In genomic region chr3:95993881-95994280, GRCm38 (mm10) we compare ENCODE assay signal across 8 mouse cellular contexts. TPM values are rescaled to one million over a fixed set of nuclear protein-coding genes. Genes with fewer than 3 reads are reported as not detected.
DNase-seq lines count a peak whose midpoint lies in the region; ATAC-seq and TF ChIP-seq lines count a peak whose summit lies in the region.

No protein-coding gene starts in this region.

- H3K9me3 ChIP-seq in forebrain, embryonic 12.5 days: no peaks in the 10 kb centered on the region
- no peaks in the 10 kb centered on the region for H3K9me3 ChIP-seq in hindbrain, embryonic 16.5 days (ENCODE audit: control insufficient read depth, low read length)
- no peaks in the 10 kb centered on the region for H3K9me3 ChIP-seq in liver, embryonic 16.5 days (replicated peaks; ENCODE audit: control insufficient read depth, low read length)

- WGBS in forebrain, embryonic 12.5 days: 32% methylated on average over 4 of the region's 4 CpGs
- 18% methylated on average over 4 of the region's 4 CpGs for WGBS in hindbrain, embryonic 16.5 days
- WGBS in liver, embryonic 16.5 days (ENCODE audit: insufficient replicate concordance): 31% methylated on average over 4 of the region's 4 CpGs
- WGBS in small intestine, adult 2 months: 46% methylated on average over 4 of the region's 4 CpGs

- no peak for TF ChIP-seq CTCF in testis, adult 2 months (IDR thresholded peaks at IDR 0.05; ENCODE audit: control insufficient read depth, insufficient read depth, insufficient replicate concordance, low read depth, low read length)
- no peak for TF ChIP-seq CTCF in small intestine, adult 2 months (IDR thresholded peaks at IDR 0.05; ENCODE audit: extremely low read depth, insufficient read length, insufficient replicate concordance, low read depth, low read length)

- peak overlapping the region; percentile 99 for H3K9ac ChIP-seq in forebrain, embryonic 12.5 days
- H3K9ac ChIP-seq in hindbrain, embryonic 16.5 days (ENCODE audit: low read depth, low read length): peak overlapping the region; percentile 96
- no peak overlapping the region for H3K9ac ChIP-seq in liver, embryonic 16.5 days (ENCODE audit: low read depth, low read length)

- no peak for DNase-seq in testis, postnatal 14 days (ENCODE audit: low spot score)
- no peak for DNase-seq in layer of hippocampus, adult 9-11 months

- peaks cover 6% of the 10 kb centered on the region for H3K4me1 ChIP-seq in testis, adult 2 months (ENCODE audit: control insufficient read depth, insufficient read depth, low read length)
- peaks cover 55% of the 10 kb centered on the region for H3K4me1 ChIP-seq in forebrain, embryonic 12.5 days
- peaks cover 38% of the 10 kb centered on the region for H3K4me1 ChIP-seq in hindbrain, embryonic 16.5 days (ENCODE audit: control insufficient read depth, insufficient read depth, low read depth, low read length)
- H3K4me1 ChIP-seq in liver, embryonic 16.5 days (ENCODE audit: control insufficient read depth, low read depth, low read length): peaks cover 20% of the 10 kb centered on the region
- H3K4me1 ChIP-seq in small intestine, adult 2 months (ENCODE audit: control insufficient read depth, insufficient read depth, insufficient read length, low read length): 0 out of 2 replicates have a peak, but pooled peaks cover 1% of the 10 kb centered on the region

- no peaks in the 10 kb centered on the region for H3K27me3 ChIP-seq in testis, adult 2 months (ENCODE audit: control insufficient read depth, insufficient read depth, low read length)
- H3K27me3 ChIP-seq in forebrain, embryonic 12.5 days: no peaks in the 10 kb centered on the region
- no peaks in the 10 kb centered on the region for H3K27me3 ChIP-seq in hindbrain, embryonic 16.5 days (replicated peaks; ENCODE audit: control insufficient read depth, insufficient read depth, low read length)
- H3K27me3 ChIP-seq in liver, embryonic 16.5 days (ENCODE audit: control insufficient read depth, insufficient read depth, low read depth, low read length): peaks cover 30% of the 10 kb centered on the region
- H3K27me3 ChIP-seq in small intestine, adult 2 months (ENCODE audit: control insufficient read depth, insufficient read depth, low read length): peaks cover 13% of the 10 kb centered on the region

- no peak for TF ChIP-seq POLR2A in testis, adult 2 months (IDR thresholded peaks at IDR 0.05; ENCODE audit: control insufficient read depth, low read depth, low read length)
- no peak for TF ChIP-seq POLR2A in small intestine, adult 2 months (IDR thresholded peaks at IDR 0.05; ENCODE audit: low read depth, low read length)

- H3K4me2 ChIP-seq in forebrain, embryonic 12.5 days: peak overlapping the region; percentile 75
- H3K4me2 ChIP-seq in hindbrain, embryonic 16.5 days (ENCODE audit: low read length): peak overlapping the region; percentile 64
- H3K4me2 ChIP-seq in liver, embryonic 16.5 days (ENCODE audit: low read depth, low read length): peak overlapping the region; percentile 6; the same call in 1 of the 2 replicates

- no peaks in the 10 kb centered on the region for H3K36me3 ChIP-seq in testis, adult 2 months (ENCODE audit: control insufficient read depth, insufficient read depth, low read length)
- H3K36me3 ChIP-seq in forebrain, embryonic 12.5 days (replicated peaks): peaks cover 43% of the 10 kb centered on the region
- H3K36me3 ChIP-seq in hindbrain, embryonic 16.5 days (ENCODE audit: control insufficient read depth, insufficient read depth, low read length): peaks cover 30% of the 10 kb centered on the region
- H3K36me3 ChIP-seq in liver, embryonic 16.5 days (ENCODE audit: control insufficient read depth, insufficient read depth): no peaks in the 10 kb centered on the region
- peaks cover 9% of the 10 kb centered on the region for H3K36me3 ChIP-seq in small intestine, adult 2 months (ENCODE audit: control insufficient read depth, insufficient read depth, low read length)

- H3K27ac ChIP-seq in testis, adult 2 months (ENCODE audit: control insufficient read depth, insufficient read depth, low read depth, low read length): peak overlapping the region; percentile 62; the same call in 1 of the 2 replicates
- H3K27ac ChIP-seq in forebrain, embryonic 12.5 days: peak overlapping the region; percentile 99
- H3K27ac ChIP-seq in hindbrain, embryonic 16.5 days (ENCODE audit: low read depth, low read length): peak overlapping the region; percentile 97
- H3K27ac ChIP-seq in liver, embryonic 16.5 days (ENCODE audit: low read length): no peak overlapping the region
- peak overlapping the region; percentile 91 for H3K27ac ChIP-seq in small intestine, adult 2 months (ENCODE audit: insufficient read depth, low read depth, low read length)

- no peak overlapping the region for H3K4me3 ChIP-seq in testis, adult 2 months (ENCODE audit: control insufficient read depth, low read depth, low read length)
- peak overlapping the region; percentile 82 for H3K4me3 ChIP-seq in forebrain, embryonic 12.5 days (replicated peaks)
- peak overlapping the region; percentile 83 for H3K4me3 ChIP-seq in hindbrain, embryonic 16.5 days (ENCODE audit: low read length)
- H3K4me3 ChIP-seq in liver, embryonic 16.5 days (ENCODE audit: low read depth, low read length): no peak overlapping the region
- H3K4me3 ChIP-seq in small intestine, adult 2 months (ENCODE audit: low read depth, low read length): peak overlapping the region; percentile 63

- no peak for ATAC-seq in forebrain, embryonic 12.5 days (ENCODE audit: low FRiP score)
- no peak for ATAC-seq in hindbrain, embryonic 16.5 days
- ATAC-seq in liver, embryonic 16.5 days (ENCODE audit: low read depth): peak; percentile 22; the same call in 1 of the 2 replicates
- ATAC-seq in inflammation-experienced regulatory T-cells, adult 6 months: no peak

RNA-seq across cellular contexts. Expression of gene Plekho1, which starts 1.9 kb away (rescaled TPM):
- 43.8 and 55.7 TPM in 2 replicates for polyA plus RNA-seq in testis, adult 2 months (2012; rRNA removed)
- 91.3 and 95.1 TPM in 2 replicates for polyA plus RNA-seq in forebrain, embryonic 12.5 days (2016; fragmentation: Nextera tagmentation; extraction: Ambion mirVana)
- 27.7 and 41.3 TPM in 2 replicates for polyA plus RNA-seq in hindbrain, embryonic 16.5 days (2015; fragmentation: Nextera tagmentation; extraction: Ambion mirVana)
- polyA plus RNA-seq in liver, embryonic 16.5 days (2015; fragmentation: Nextera tagmentation; extraction: Ambion mirVana): 4.2 and 4.5 TPM in 2 replicates
- polyA plus RNA-seq in small intestine, adult 2 months (2012; rRNA removed): 10.8 and 31.3 TPM in 2 replicates
- 10 to 100 TPM; 10.3 to 27.1 (median 15.9) TPM for polyA plus RNA-seq in inflammation-experienced regulatory T-cells, adult 6 months (2017; shearing (Covaris generic))

Comparison
In these comparisons a context has a peak if more than half of its experiments do, and no peak if none do; other contexts are left out.
1. H3K4me3 ChIP-seq: peak in forebrain, embryonic 12.5 days (single experiment), hindbrain, embryonic 16.5 days (single experiment) and small intestine, adult 2 months (single experiment); none in testis, adult 2 months (single experiment) and liver, embryonic 16.5 days (single experiment).
2. H3K4me2 ChIP-seq: peak in every context shown above with its lines; median percentile 75 in forebrain, embryonic 12.5 days; 64 in hindbrain, embryonic 16.5 days; 6 in liver, embryonic 16.5 days.